Mouse (Mus musculus) retina, adult 2 months (tissue): ENCODE results near the gene Rbfox1.

ENCODE experiments used
- DNase-seq: peaks from one replicate; pipeline ENCODE4 v3.0.0-alpha.2; 2012; ENCODE audit warnings: low read depth, low spot score

Rbfox1 gene

DNA sequence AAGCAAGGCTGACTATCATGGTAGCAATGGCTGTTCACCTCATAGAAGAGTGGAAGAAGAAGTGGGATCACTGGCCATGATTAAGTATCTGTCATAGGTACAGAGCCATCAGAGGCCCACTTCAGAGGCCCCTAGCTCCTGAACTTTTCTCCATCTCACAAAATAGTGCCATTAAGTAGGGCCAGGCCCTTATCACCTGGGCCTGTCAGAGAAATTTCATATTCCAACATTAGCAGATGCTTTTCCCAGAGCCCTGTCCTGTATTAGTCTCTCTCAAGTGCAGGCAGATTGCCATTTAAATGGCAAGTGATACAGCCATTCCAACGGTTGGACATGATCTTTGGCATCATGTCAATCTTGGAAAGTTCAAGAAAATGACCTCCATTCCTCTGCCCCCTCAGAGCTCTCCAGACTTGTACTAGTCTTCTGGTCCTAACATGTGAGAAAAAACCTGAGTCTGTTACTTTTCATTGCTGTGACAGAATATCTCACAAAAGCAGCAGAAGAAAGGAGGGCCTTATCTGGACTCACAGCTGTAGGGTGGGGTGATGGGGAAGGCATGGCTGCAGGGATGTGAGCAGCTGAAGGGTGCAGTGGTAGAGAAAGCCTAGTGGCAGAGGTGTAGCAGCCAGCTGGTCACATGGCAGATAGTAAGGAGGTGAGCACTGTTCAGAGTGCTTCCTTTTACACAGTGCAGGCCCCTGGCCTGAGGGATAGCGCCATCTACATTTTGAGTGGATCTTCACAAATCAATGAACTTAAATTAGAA lies 210.6 kb downstream of the Rbfox1 start:
- DNase-seq: no peak

DNA sequence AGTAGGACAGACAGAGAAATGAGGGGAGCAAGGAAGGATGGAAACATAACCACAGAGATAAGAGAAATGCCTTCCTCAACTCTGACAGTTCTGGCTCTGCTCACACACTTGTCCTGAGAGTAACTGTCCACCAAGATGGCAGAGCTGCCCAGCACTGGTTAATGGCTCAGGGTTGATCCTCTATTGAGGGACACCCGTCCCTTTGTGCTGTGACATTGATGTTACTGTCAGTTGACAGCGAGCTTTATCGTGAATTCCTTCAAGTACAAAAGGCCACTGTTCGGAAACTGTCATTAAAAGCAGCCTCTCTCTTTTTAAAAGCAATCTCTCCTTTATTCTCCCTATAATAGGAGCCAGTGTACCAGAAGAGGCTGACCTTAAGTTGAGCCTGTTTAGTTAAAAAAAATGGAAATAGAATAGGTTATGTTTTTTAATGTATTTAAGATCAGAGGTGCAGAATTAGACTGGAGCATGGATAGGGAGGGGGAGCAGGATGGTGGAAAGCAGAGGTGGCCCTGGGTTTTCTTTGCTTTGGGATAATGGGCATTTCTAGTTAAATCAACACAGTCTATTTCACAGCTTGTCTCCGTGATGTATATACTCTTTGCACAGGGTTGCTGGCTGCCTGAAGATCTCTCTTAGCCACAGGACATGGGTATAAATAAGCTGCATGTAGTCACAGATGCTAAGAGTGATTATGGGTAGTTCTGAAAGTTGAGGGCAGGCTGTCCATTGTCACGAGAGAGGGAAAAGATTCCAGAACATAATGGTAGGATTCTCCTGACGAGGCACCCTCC lies 212.3 kb downstream of the Rbfox1 start:
- no peak for DNase-seq

DNA sequence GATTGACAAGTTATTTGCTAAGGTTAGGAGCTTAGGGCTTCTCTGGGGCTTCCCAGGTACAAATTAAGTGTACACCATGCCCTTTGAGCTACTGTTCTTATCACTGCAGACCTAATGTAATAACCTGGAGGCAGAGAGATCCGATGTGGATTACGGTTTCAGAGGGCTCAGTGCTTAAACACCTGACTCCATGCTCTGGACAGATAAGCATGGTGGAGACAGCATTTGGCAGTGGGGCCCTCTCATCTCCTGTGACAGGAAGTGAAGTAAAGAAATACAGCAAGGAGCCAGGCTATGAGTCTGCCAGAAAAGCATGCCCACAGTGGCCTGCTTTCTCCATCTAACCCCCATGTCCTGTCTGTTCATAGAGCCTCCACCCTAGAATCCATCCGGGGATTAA lies 213.0 kb downstream of the Rbfox1 start:
- no peak for DNase-seq

DNA sequence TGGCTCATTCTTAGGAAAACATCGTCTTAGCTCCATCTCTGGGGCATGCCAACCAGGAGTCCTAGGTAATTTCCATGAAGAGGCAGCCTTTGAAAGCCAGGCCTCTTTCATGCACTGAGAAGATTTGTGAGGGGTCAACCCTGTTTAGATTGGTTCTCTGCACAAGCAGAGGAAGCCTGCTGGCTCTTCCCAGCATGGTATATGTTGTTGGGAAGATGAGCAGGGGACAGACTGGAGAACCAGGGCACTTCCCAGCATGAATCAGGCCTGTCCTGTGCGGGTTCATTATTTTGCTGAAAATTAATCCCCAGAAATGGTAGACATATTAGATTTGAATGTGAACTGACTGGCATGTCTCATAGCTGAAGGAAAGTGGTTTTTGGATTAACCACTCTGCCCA lies 214.4 kb downstream of the Rbfox1 start:
- no peak for DNase-seq

DNA sequence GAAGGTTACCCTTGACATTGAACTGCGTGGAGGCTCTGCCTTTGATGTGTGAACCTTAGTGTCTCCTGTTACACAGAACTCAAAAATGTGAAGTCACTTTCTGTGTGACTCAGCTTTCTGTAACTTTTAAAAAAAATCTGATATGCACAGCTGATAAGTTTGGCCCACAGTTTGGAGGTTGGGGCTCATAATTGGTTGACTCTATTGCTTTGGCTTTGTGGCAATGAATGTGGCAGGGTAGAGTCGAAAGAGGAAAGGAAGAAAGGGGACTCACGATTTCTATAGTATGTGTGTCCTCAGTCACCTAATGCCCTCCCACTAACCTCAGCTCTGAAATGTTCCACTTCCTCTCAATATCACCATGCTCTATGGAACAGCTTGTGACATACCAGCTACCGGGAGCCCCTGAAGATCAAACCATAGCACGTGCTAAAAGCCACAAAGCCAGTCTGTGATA lies 215.3 kb downstream of the Rbfox1 start:
- DNase-seq: no peak

DNA sequence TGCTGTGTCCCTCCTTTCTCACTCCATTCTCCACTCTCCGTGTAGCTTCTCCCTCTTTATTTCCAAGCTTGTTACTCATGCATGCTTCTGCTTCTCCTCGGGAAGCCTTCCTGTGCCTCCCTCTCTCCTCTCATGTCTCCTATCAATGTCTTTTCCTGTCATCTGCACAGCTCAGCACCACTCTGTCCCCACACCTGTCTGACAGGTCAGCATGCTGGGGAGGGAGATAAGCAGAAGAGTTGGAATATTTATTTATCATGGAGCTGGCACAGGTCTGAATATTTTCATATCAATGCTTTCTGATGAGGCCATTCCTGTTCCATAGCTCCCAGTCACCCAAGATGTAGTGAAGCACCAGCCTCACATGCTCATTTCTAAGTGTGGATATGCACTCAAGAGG lies 218.6 kb downstream of the Rbfox1 start:
- no peak for DNase-seq

DNA sequence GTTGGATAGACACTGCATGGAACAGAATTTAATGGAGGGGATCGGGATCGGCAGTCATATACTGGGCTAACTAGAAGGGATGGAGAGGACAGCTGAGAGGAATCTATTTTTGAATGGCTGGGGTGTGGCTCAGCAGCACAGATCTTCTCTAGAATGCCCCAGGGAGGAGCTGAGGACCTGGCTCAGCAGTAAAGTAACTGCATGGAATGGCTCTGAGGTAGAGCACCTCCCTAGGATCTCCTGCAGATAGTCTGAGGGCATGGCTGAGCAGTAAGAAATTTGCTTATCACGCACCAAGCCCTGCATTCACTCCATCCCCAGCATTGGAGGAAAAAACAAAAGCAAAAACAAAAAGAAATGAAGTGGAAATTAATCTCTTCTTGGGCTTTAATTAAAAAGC lies 225.0 kb downstream of the Rbfox1 start:
- DNase-seq: no peak

DNA sequence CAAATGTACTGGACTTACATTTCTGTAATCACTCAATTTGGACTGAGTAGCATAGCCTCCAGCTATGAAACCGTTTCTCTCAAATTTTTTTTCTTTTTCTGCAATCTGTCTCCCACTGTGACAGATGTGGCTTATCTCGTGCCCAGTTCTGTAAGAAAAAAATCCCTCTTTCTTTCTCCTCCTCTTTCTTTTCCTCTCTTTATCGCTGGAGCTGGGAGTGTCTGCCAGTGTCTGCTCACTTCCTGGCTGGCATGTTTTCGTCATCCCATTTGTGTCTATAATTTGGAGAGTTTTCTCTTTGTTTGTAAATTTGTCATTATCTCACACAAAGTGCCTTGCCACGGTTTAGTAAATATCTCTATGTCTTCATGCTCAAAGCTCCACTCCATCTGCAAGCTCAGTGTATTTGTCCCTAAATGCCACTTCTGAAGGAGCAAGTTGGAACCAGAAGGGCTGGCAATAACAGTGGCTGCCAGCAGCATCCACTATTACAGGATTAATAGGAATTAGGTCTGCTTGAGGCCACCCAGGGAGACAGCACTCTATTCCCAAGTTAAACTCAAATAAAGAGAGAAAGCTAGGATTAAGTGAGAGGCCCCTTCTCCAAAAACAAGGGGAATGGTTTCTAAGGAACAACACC lies 228.8 kb downstream of the Rbfox1 start:
- no peak for DNase-seq

DNA sequence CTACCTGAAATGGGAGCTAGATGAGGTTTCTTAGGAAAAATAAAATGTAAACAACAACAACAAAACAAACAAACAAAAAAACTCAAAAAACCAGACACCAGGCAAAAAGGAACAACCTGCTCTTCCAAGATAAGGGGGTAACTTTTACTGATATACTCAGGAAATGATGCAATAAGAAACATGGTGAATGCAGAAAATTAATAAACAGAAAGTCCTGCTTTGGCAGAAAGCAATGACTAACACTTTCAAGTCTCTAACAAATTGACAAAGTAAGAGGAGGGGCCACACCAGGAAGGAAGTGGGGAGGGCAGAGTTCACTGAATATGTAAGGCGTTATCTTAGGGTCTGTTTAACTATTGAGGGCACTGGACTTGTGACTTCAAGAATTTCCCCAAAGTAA lies 234.3 kb downstream of the Rbfox1 start:
- DNase-seq: no peak

DNA sequence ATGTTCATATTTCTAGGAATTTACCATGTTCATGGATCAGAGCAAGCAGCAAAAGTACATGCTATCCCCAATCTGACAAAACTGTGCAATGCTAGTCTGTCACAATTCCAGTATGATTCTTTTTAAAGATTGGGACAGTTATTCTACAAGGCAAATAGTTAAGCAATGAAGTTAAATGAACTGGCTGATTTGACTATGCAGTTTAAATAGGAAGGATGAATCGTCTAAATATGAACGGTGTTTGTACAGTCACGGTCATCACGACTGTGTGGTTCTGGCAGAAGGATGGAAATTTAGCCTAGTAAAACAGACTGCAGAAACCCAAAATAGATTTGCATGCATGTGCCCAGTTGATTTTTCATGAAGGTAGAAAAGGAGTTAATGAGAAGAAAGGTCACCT lies 236.1 kb downstream of the Rbfox1 start:
- DNase-seq: no peak

DNA sequence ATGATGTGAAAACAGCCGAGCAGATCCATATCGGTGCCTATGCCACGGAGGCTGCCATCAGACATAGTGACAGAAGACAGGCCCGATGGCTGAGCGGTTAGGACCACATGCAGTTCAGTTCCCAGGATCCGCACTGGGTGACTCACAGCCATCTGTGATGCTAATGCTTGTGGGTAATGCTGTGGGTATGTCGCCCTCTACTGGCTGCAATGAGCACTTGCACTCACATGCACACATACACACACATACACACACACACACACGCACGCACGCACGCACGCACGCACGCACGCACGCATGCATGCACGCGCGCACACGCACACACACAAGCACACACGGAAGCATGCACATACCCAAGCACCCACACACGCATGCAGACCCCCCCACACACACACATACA lies 237.7 kb downstream of the Rbfox1 start:
- no peak for DNase-seq

DNA sequence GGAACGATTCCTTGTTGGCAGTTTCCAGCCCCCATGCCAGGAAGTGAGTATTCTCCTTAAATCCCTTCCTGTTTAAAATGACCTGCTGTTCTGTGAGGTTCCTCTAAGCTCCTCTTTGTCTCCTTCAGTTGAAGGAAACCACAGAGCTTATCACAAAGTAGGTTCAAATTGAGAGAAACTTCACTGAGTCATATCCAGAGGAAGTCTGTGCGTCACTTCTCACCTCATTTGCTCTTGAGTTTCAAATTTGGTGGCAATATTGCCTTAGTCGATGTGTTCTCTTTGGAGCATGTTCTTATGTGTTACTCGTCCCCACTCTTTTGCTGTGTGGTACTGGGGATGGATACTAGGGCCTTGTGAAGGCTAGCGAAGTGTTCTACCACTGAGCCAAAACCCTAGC lies 243.2 kb downstream of the Rbfox1 start:
- no peak for DNase-seq

DNA sequence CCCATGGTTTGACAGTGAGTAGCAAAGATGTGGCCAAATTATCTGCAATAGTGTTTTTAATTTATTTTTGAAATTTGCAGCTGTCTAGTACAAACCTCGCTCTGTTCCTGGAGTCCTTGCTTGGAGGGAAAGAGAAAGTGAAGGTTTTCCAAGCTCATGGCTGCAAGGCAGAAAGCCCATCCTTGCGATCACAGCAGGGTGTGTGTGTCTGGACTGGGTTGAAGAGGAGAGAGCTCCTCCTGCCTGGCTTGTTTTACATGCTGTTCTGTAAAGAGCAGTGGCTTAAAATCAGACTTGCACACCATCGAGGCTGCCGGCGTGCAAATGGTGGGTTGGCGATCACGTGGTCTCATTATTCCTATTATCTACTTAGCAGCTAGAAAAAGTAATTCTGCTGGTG lies 249.9 kb downstream of the Rbfox1 start:
- DNase-seq: no peak

DNA sequence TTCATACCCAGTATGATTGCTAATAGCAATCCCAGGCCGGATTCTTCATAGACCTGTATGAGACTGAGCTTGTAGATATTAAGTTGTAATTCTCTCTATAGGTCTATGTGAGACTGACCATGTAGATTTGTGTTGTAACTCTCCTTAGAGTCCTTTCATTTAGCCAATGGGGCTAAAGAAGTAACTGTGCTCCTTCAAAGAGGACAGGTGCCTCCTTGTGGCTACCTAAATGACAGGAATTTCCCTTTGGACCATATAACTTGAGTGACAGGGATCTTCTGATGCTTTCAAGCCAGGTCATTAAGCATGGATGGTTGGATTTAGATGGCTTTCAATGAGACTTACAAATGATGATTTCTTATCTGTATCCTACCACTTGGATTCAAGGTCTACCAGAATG lies 254.3 kb downstream of the Rbfox1 start:
- no peak for DNase-seq

DNA sequence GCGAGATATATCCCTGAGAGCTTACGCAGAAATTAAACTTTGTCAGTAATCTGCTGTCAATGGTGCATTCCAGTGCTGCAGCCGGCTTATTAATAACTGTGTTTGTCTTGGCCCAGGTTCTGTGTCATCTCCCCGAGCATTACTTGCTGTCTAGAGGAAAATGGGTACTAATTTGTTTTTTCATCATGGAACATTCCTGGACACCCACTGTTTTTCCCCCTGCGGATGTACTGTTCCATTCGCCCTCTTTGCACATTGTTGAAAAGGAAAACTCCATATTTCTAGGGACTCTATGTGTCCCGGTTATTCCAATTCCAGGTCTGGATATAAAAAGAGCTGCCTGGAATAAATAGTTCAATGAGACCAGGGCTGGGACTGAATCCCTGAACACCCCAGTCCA lies 262.8 kb downstream of the Rbfox1 start:
- DNase-seq: no peak

DNA sequence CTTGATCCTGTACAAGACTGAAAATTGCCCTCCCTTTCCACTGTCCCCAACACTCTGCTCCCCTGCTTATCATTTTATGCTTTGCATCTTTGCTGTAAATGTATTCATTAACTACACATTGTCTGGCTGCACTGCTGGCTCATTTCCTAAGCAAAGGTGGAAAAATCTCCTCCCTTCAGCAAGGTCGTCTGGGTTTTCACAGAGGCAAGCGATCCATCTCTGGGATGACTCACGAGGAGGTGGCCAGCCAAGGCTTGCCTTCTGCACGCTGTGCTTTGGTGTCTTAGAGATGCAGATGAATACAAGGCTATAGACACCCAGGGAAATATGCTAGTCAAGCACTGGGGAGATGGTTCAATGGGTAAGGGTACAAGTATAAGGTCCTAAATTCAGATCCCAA lies 264.2 kb downstream of the Rbfox1 start:
- no peak for DNase-seq

DNA sequence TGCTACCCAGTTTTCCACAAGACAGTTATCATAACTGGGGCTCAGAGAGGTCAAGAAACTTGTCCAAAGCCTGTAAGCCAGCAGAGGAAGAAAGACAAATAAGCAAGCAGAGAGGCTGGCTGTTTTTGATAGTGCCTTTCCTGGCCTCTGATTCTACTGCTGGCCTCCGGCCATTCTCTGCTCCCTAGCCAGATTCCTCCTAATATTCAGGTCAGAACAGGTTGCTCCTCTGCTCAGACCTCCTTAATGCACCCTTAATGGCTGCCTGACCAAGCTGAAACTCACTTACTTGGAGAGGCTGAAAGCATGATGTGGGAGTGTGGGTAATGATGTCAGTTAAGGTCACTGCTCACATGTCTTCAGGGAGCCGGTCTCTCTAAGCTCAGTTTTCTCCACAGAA lies 270.4 kb downstream of the Rbfox1 start:
- DNase-seq: no peak

DNA sequence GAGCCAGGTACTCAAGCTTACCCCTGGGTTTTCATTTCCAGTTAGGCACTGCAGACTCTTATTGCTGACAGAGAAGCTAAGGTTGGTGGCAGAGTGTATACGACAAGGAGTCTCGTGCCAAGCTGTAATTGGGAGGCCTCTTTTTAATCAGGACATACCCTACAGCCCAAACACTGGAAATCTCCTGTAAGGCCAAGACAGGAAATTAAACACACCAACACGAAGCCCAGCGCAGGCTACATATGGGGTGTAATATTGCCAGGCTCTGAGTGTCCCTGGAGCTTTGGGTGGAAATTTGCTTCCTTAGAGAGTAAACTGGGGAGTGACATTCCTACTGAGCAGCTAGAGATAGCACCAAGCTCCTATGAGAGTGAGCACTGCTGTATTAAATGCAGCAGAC lies 279.3 kb downstream of the Rbfox1 start:
- DNase-seq: no peak

DNA sequence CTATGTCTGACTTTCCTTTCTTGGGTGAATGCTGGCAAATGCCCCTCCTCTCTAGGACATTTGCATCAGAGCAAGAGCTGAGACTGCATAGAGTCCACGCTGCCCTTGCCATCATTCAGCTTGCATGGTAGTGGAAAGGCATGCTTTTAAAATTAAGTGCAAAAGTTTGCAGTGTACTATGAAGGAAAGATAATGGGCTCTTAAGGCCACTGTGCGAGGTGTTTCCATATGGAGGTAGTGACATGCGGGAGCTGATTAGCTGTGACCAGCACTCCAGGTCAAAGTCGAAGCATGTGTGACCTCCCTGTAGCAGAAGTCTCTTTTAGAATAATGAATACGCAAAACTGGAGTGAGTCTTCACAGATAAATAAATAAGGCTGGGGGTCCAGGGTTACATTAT lies 284.2 kb downstream of the Rbfox1 start:
- DNase-seq: no peak

DNA sequence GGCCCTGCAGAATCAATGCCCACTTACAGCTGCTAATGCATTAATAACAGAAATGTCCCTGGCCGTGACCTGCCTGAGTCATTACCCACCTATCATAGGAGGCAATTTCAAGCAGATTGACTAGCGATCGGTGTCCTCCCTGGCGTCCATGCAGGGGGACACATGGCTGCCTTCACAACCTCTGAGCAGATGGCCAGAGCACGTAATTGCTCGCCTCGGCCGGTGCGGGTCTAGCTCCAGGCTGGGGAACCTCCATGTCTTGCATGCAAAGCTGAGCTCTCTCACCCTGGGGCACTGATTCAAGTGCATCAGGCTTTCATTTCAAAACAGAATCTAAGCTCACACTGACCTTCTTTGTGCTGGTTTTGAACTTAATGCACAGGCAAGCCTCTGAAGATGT lies 295.7 kb downstream of the Rbfox1 start:
- no peak for DNase-seq

DNA sequence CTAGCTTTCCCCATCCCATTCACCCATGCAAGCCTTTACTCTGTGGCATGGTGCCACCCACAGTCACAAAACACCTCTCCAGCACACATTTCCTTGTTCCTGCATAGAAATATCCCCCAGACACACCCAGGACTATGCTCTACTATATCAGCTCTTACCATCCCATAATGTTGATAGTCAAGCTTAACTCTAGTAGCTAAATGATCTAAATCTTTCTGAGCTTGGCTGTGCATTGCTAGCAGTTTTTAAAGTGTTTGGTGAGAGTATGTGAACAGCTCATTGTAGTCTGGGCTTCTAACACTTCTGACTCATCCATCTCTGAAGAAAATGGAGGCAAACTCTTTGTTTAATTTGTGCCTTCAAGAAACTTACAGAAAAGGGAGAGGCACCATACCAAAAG lies 297.2 kb downstream of the Rbfox1 start:
- DNase-seq: no peak

DNA sequence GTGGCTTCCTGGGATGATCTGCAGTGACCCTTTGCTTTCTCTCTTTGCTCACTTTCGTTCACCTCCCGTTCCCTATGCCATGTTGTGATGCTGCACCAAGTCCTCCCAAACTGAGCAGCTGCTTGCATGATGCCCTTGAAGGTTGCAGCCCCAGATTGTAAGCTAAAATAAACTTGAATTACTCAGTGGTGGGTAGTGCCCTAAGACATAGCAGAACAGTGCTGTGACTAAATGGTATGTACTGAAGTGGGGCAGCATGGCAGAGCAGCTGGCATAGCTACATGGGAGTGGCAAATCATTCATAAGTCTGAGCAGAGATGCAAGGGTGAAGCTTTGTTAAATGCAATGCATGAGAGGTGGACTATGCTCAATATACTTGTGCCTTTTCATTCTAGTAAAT lies 307.2 kb downstream of the Rbfox1 start:
- DNase-seq: no peak

DNA sequence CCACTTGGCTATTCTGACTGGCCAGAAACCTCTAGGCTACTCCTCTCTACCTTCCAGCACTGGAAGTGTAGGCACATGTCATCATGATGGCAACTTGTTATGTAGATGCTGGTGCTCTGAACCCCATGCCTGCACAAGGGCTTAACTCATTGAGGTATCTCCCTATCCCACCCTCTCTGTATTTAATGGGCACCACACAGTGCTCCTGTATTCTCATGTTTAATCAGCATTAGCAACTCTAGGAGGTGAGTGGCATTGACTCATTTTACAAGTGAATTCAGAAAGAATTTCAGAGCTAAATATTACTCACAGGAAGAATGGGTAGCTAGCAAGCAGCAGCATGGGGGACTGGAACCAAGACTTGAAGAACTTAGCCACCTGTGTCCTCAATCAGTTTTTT lies 321.3 kb downstream of the Rbfox1 start:
- no peak for DNase-seq
